Mouse (Mus musculus): Measurements from ENCODE around the gene Clmp. TPM values are rescaled to one million over a fixed set of nuclear protein-coding genes. Genes with fewer than 3 reads are reported as not detected.

Clmp gene
- polyA plus RNA-seq (2016; fragmentation: Nextera tagmentation; extraction: Ambion mirVana), result 24.7 and 31.0 TPM in 2 replicates

DNA sequence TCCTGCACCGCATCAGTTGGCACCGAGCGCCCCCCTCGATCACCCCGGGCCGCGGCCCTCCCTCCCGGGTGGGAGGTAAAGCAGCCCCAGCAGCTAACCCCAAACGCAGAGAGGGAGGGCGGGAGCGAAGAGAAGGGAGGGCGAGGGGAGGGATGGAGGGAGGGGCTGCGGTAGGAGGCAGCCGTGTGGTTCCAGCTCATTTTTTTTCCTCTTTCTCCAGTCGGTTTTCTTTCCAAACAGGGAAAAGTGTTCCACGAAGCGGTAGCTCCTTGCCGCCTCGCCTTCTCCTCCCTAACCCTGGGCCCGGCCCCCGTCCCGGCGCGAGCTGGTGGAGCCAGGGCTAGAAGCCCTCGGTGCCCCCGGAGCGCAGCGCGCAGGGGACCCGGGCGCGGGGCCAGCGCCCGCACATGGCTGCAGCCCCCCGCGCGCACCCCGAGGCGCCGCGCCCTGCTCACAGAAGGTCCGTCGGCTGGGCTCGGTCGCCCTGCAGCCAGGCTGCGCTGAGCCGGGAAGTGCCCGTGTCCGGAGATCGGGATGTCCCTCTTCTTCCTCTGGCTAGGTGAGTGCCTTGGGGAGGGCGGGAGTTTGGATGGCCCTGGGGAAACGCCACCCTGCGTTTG is at the start of gene Clmp:
Gene Clmp (plus strand): TSS at position 162 of the 620 bp plus-strand sequence.
- Histone ChIP-seq H3K4me2 (peak within 1 kb of the TSS; percentile 92), H3K9me3 (no peaks in the 10 kb centered on the region), H3K36me3 (replicated peaks) (no peaks in the 10 kb centered on the region), H3K4me1 (peaks cover 14% of the 10 kb centered on the region; the same call in 1 of the 2 replicates), H3K4me3 (replicated peaks) (peak within 1 kb of the TSS; percentile 63), H3K9ac (peak within 1 kb of the TSS; percentile 80), H3K27me3 (peaks cover 35% of the 10 kb centered on the region), H3K27ac (peak within 1 kb of the TSS; percentile 92)
- ATAC-seq (ENCODE audit: low FRiP score), result peak; percentile 81
- WGBS, result 1% methylated on average over 40 of the region's 53 CpGs

DNA sequence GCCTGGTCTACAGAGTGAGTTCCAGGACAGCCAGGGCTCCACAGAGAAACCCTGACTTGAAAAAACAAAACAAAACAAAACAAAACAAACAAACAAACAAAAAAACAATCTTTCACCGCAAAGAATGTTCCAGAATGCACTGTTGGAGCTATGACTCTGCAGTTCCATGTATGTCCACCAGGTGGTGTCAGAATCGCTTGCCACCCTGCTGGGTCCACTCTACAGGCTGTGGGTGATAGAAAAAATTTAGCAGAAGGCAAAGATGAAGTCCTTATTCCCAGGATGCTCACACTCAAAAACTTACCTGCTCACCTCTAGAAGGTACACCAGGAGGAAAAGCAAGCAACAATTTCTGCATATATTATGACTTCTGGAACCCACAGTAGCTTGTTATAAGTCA is 49.7 kb upstream of the Clmp start:
- ATAC-seq (ENCODE audit: low FRiP score), result no peak
- H3K4me1 ChIP-seq, result peaks cover 18% of the 10 kb centered on the region
- no peaks in the 10 kb centered on the region for H3K36me3 ChIP-seq (replicated peaks)
- H3K4me2 ChIP-seq, result no peak overlapping the region
- H3K27me3 ChIP-seq, result no peaks in the 10 kb centered on the region
- H3K9me3 ChIP-seq, result no peaks in the 10 kb centered on the region
- H3K9ac ChIP-seq, result no peak overlapping the region
- no peak overlapping the region for H3K4me3 ChIP-seq (replicated peaks)
- H3K27ac ChIP-seq, result no peak overlapping the region
- 17% methylated on average over 2 of the region's 2 CpGs for WGBS

DNA sequence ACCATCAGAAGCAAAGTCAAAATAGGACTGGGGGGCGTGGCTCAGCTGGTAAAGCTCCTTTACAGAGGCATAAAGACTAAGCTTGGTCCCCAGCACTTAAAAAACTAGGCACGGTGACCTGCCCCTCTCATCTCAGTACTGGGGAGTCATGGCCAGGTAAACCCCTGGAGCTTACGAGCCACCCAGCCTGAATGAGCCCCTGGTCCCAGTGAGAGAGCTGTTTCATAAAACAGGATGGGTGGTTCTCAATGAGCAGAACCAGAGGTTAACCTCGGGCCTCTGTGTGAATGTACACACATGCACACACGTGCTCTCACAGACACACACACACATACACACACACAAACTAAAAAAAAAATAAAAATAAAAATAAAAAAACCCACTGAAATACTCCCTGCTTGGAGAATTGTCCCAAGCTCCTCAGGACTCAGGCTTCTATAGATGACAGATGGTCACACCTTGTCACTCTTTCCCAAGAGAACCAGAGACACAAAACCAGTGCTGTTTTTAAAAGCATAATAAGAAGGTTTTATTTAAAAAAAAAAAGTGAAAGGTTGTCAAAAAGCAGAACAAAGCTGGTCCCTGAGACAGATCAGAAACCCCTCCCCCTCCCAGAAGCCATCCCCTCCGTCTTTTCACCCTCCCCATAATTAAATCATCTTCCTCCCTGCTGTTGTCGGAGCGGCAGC is 47.9 kb upstream of the Clmp start:
- Histone ChIP-seq H3K4me1 (peaks cover 31% of the 10 kb centered on the region), H3K27me3 (peaks cover 8% of the 10 kb centered on the region), H3K4me2 (peak overlapping the region; percentile 59), H3K4me3 (replicated peaks) (peak overlapping the region; percentile 37), H3K9me3 (no peaks in the 10 kb centered on the region), H3K36me3 (replicated peaks) (no peaks in the 10 kb centered on the region), H3K9ac (peak overlapping the region; percentile 51), H3K27ac (peak overlapping the region; percentile 93)
- 21% methylated on average over 8 of the region's 8 CpGs for WGBS
- ATAC-seq (ENCODE audit: low FRiP score), result peak; percentile 37

DNA sequence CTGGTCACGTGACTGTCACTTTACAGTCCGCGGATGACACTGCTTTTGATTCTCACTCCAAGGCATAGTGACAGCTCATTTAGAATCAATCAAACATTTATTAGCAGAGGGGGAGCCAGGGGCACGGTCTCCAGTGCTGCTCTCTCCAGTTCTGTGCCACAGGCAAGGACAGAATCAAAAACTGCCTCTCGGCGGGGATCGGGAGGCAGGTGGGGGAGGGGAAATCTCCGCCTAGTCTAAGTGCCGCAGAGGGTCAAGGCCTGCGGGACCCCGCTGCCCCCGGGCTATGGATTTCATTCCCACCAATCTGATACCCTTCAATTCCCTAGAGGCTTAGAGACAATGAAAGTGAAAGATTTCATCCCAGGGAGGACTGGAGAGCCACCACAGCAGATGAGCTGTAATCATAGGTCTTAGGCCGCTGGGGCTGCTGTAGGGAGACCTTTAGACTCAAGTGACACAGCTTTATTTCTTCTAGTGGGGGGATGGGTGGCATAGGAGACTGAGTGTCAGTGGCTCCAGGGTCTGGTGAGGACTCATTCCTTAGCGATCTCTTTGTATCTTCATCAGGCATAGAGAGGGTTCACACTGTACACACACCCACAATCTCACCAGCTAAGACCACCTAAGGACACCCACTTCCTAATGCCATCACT is 47.2 kb upstream of the Clmp start:
- Histone ChIP-seq H3K27ac (peak overlapping the region; percentile 93), H3K36me3 (replicated peaks) (no peaks in the 10 kb centered on the region), H3K4me2 (peak overlapping the region; percentile 59), H3K4me3 (replicated peaks) (peak overlapping the region; percentile 37), H3K27me3 (peaks cover 8% of the 10 kb centered on the region), H3K4me1 (peaks cover 32% of the 10 kb centered on the region), H3K9me3 (no peaks in the 10 kb centered on the region), H3K9ac (peak overlapping the region; percentile 51)
- peak; percentile 95 for ATAC-seq (ENCODE audit: low FRiP score)
- 3% methylated on average over 14 of the region's 14 CpGs for WGBS

DNA sequence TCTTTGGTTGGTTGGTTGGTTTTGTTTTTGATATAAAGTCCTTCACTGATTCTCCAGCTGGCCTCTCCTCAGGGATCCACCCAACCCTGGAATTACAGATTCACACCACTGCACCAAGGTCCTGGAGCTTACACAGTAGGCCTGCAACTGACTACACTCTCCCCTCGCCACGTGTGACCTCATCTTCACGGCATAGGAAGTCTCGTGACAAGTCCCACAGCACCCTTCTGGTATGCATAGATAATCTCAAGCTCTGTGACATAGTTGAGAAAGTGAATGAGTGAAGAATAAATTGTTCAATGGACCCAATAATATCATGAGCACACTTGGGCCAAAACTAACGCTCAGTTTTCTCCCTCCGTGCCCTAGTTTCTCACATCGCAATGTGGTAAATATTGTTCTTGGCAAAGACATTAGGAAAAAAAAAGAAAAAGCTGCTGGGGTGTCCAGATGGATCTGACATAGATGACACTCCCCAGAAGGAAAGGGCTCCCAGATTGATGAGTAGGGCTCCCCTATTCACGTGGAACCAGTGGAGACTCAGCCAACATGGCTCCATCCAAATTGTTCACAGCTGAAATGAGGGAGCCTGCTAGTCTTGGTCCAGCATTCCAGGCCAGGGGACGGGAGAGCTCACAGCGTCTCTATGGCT is 46.1 kb upstream of the Clmp start:
- Histone ChIP-seq H3K4me3 (replicated peaks) (no peak overlapping the region), H3K9me3 (no peaks in the 10 kb centered on the region)
- 90% methylated on average over 10 of the region's 10 CpGs for WGBS

DNA sequence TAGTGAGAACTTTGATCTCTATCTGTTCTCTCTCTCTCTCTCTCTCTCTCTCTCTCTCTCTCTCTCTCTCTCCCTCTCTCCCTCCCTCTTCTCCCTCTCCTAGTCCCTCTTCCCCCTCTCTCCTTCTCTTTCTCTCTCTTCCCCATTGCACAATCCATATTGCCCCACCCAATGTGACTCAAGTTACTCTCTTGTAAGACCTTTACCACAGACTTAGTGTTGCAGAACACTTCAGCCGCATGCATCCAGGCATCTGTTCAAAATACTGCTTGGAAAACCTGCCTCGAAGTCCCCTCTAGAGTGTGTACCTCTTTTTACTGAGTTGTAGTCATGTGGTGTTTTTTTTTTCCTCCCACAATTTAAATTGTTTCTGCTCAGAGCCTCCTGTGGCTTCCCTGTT is 44.4 kb upstream of the Clmp start:
- H3K27ac ChIP-seq, result no peak overlapping the region
- H3K9ac ChIP-seq, result no peak overlapping the region
- H3K9me3 ChIP-seq, result no peaks in the 10 kb centered on the region
- no peak overlapping the region for H3K4me2 ChIP-seq
- no peak for ATAC-seq (ENCODE audit: low FRiP score)
- 80% methylated on average over 2 of the region's 2 CpGs for WGBS
- peaks cover 8% of the 10 kb centered on the region for H3K27me3 ChIP-seq
- H3K36me3 ChIP-seq (replicated peaks), result no peaks in the 10 kb centered on the region
- H3K4me1 ChIP-seq, result peaks cover 32% of the 10 kb centered on the region
- H3K4me3 ChIP-seq (replicated peaks), result no peak overlapping the region

More for the DNA sequence above, 46.1 kb upstream of the Clmp start:
- no peak overlapping the region for H3K4me2 ChIP-seq
- H3K36me3 ChIP-seq (replicated peaks), result no peaks in the 10 kb centered on the region
- H3K27me3 ChIP-seq, result peaks cover 8% of the 10 kb centered on the region
- 0 out of 2 replicates have a peak overlapping the region, but pooled peaks have one; percentile 31 for H3K27ac ChIP-seq
- no peak for ATAC-seq (ENCODE audit: low FRiP score)
- no peak overlapping the region for H3K9ac ChIP-seq
- peaks cover 32% of the 10 kb centered on the region for H3K4me1 ChIP-seq

DNA sequence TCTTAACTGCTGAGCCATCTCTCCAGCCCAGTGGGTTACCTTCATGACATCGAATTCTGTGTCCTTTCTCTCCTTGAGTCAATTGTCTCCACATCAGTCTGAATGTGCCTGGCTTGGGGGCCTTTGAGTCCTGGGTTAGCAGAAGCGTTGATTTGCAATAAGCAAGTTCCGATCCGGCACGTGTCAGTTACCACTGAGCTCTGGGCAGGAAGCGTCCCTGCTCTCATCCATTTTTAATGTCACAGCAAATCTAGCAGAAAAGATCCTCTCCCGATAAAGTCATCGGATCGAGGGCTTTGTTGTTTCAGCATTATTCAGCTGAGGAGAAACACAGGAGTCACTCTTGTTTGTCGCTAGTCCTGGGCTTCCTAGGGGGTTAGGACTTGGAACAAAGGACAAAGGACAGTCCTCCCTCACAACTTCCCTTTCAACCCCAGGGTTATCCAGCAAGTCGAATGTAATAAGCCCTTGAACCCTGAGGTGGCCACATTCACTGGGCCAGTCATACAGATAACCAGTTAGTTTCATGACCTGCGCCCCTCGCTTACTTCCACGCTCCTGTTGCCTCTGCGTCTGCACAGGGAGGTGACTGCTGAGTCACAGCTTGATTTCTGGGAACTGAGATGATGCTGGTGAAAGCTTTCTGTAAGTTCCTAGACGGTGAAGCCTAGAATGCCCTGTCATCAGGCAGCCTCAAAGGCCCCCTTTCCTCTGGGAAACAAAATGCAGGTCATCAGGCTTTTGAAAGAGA is 43.1 kb upstream of the Clmp start:
- Histone ChIP-seq H3K4me2 (no peak overlapping the region), H3K9ac (no peak overlapping the region), H3K9me3 (no peaks in the 10 kb centered on the region), H3K36me3 (replicated peaks) (no peaks in the 10 kb centered on the region), H3K27ac (no peak overlapping the region), H3K27me3 (peaks cover 8% of the 10 kb centered on the region), H3K4me3 (replicated peaks) (no peak overlapping the region), H3K4me1 (peaks cover 26% of the 10 kb centered on the region)
- WGBS, result 11% methylated on average over 16 of the region's 16 CpGs
- no peak for ATAC-seq (ENCODE audit: low FRiP score)

DNA sequence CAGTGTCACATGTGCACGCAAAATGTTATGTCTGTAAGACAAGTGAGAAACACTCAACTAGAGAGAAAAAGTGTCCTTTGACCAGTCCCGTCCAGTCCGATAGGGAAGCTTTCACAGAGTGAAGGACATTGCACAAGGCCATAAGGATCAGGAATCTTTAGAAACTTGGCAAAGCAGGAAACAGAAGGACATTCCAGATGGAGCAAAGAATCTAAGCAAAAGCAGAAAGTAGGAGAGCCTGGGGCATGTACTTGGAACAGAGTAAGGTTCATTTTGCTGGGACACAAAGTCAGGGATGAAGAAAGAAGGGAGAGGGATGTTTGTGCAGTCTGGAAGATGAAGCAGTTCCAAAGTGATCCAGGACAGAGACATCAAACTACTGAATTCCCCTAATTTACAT is 36.3 kb upstream of the Clmp start:
- peaks cover 4% of the 10 kb centered on the region; the same call in 1 of the 2 replicates for H3K4me1 ChIP-seq
- H3K9me3 ChIP-seq, result no peaks in the 10 kb centered on the region
- no peak overlapping the region for H3K4me2 ChIP-seq
- no peaks in the 10 kb centered on the region for H3K27me3 ChIP-seq
- H3K9ac ChIP-seq, result no peak overlapping the region
- no peak for ATAC-seq (ENCODE audit: low FRiP score)
- no peak overlapping the region for H3K27ac ChIP-seq
- H3K4me3 ChIP-seq (replicated peaks), result no peak overlapping the region
- H3K36me3 ChIP-seq (replicated peaks), result no peaks in the 10 kb centered on the region
- WGBS, result 93% methylated on average over 3 of the region's 3 CpGs

DNA sequence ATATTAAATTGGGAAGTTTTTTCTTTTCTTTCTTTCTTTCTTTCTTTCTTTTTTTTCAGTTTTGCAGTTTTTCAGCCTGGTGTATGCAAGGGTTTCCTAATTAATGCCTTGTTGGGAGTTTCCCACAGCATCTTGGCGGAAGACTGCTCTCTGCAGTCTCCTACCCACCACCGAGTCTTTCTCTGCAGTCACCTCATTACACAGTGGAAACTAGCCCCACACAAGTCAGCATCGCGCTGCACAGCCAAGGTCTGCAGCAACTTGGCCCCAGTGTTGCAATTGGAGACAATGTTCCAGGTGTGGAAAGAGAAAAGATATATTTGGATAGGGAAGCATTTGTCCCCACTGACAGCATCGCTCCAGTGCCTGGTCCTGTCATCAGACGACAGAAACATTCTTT is 35.8 kb upstream of the Clmp start:
- no peak overlapping the region for H3K4me3 ChIP-seq (replicated peaks)
- H3K27ac ChIP-seq, result no peak overlapping the region
- no peak overlapping the region for H3K4me2 ChIP-seq
- WGBS, result 78% methylated on average over 6 of the region's 6 CpGs
- no peaks in the 10 kb centered on the region for H3K36me3 ChIP-seq (replicated peaks)
- H3K4me1 ChIP-seq, result peaks cover 4% of the 10 kb centered on the region; the same call in 1 of the 2 replicates
- no peaks in the 10 kb centered on the region for H3K27me3 ChIP-seq
- no peaks in the 10 kb centered on the region for H3K9me3 ChIP-seq
- no peak overlapping the region for H3K9ac ChIP-seq
- ATAC-seq (ENCODE audit: low FRiP score), result no peak

DNA sequence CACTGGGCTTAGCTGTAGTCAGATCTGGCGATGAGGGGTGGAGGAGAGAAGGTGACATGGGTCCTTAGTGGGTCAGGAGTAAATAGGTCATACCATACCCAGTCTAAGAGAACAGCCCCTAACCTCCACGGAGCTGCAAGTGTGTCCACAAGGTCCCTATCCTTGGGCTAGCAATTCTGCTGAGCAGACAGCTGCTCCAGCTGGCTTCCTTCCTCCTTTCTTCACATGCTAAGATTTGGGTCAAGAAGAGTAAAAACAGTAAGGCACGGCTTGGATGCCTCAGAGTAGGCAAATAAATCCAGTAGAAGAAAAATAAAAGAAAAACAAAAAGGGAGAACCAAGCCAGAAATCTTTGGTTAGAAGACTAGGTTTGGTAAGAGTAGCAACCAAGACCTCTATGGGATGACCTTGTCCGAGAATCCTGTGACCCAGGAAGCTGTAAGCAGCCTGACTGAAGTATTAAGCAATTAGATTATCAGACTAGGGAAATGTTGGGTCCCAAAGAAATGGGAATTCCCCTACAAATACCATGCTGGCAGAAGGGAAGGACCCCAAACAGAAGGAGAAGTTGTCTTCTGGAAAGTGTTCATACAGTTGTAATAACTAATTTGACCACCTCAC is 34.4 kb upstream of the Clmp start:
- Histone ChIP-seq H3K27ac (no peak overlapping the region), H3K9me3 (no peaks in the 10 kb centered on the region), H3K9ac (no peak overlapping the region), H3K4me1 (peaks cover 4% of the 10 kb centered on the region; the same call in 1 of the 2 replicates), H3K4me2 (no peak overlapping the region), H3K36me3 (replicated peaks) (no peaks in the 10 kb centered on the region), H3K4me3 (replicated peaks) (no peak overlapping the region), H3K27me3 (no peaks in the 10 kb centered on the region)
- ATAC-seq (ENCODE audit: low FRiP score), result no peak
- WGBS, result 87% methylated on average over 4 of the region's 4 CpGs

DNA sequence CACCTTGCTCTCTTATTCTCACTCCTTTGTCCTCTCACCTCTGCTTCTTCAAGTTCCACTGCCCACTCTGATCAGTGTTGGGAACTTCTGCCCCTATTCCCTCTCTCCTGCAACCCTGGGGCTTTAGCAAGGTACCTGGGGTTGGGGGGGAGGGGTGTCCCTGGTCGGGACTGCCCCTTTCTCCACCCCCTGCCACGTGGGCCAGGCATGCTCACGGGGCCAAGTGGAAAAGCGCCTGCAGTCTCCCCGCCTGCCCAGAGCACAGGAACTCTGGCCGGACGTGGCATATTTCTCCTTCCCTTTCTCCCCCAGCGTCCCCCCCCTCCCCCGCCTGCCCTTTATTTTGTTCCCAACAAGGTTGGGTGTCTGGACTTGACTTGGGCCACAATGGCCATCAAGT is 33.0 kb upstream of the Clmp start:
- Histone ChIP-seq H3K4me3 (replicated peaks) (no peak overlapping the region), H3K36me3 (replicated peaks) (no peaks in the 10 kb centered on the region), H3K4me1 (peaks cover 4% of the 10 kb centered on the region; the same call in 1 of the 2 replicates), H3K27me3 (no peaks in the 10 kb centered on the region), H3K9me3 (no peaks in the 10 kb centered on the region), H3K4me2 (no peak overlapping the region), H3K27ac (no peak overlapping the region), H3K9ac (no peak overlapping the region)
- ATAC-seq (ENCODE audit: low FRiP score), result no peak
- 55% methylated on average over 9 of the region's 9 CpGs for WGBS
